Mouse (Mus musculus) inflammation-experienced regulatory T-cells (primary cell): ENCODE measurements around the gene Cdh15. TPM values are rescaled to one million over a fixed set of nuclear protein-coding genes. Genes with fewer than 3 reads are reported as not detected.

Experiments used
- polyA plus RNA-seq, 2 experiments: library from polyadenylated mRNA; unstranded; fragments of 100-300 nt; shearing (Covaris generic); gene quantifications; one replicate each; pipeline ENCODE4 v1.2.1; 2017

Cdh15 gene
- not detected for polyA plus RNA-seq

GRCm38 (mm10) chr8:122847829-122848561, at the start of gene Cdh15:
TSS of gene Cdh15 (plus strand) at chr8:122847966.

Other genes with a start within 250 kb of the Cdh15 start
- 10 to 100 TPM; 12.3 to 15.3 TPM for gene Galns, start 236.5 kb upstream of the Cdh15 start, polyA plus RNA-seq
- gene Trappc2l, start 236.3 kb upstream of the Cdh15 start, polyA plus RNA-seq: 10 to 100 TPM; 46.9 to 49.5 TPM
- gene Pabpn1l, start 225.2 kb upstream of the Cdh15 start, polyA plus RNA-seq: not detected
- 1 to 10 TPM in 1 of 2 experiments, under 1 TPM in 1; 0.46 to 3.1 TPM for gene Cbfa2t3, start 148.9 kb upstream of the Cdh15 start, polyA plus RNA-seq
- gene Acsf3, start 72.5 kb upstream of the Cdh15 start, polyA plus RNA-seq: 1 to 10 TPM; 6.7 to 8.0 TPM
- gene Ankrd11, start 194.3 kb downstream of the Cdh15 start, polyA plus RNA-seq: 100 to 1,000 TPM; 238 to 239 TPM
- gene Spg7, start 215.0 kb downstream of the Cdh15 start, polyA plus RNA-seq: 10 to 100 TPM; 68.7 to 93.1 TPM